Mouse (Mus musculus): ENCODE measurements around the gene Traf3.

The Traf3 gene

DNA sequence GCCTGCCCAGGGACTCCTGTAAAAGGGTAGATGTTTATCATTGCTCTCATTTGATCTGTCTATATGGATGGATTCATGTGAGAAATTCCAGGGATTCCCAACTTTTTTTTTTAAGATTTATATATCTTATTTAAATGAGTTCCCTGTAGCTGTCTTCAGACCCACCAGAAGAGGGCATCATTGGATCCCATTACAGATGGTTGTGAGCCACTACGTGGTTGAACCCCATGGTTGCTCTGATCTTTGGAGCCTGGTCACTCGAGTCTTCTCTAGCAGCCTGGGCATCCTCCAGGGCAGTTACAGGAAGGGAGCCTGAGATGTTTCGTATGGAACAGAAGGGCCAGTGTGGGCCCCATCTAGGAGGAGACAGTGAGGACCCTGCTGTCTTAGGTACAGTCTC, 82.9 kb downstream of the Traf3 start:
- DNase-seq (ENCODE audit: extremely low read depth, low read depth, low spot score), result no peak

DNA sequence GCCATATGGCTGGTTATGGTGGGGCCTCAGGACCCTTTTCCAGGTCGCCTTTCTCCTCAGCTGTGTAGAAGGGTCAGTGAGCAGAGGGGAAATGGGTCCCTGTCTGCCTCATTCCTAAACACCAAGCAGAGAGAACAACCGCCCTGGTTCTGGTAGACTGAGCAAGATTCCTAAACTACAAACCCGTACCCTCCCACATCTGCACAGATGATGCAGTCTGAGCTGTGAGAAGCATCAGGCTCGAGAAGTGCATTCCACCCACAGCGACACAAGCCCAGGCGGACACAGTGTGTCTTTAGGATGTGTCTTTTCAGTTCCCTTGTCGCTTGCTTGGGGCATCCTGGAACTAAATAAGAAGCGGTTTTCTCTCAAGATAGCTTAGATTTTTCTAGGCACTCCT, 83.9 kb downstream of the Traf3 start:
- DNase-seq (ENCODE audit: extremely low read depth, low read depth, low spot score), result no peak

DNA sequence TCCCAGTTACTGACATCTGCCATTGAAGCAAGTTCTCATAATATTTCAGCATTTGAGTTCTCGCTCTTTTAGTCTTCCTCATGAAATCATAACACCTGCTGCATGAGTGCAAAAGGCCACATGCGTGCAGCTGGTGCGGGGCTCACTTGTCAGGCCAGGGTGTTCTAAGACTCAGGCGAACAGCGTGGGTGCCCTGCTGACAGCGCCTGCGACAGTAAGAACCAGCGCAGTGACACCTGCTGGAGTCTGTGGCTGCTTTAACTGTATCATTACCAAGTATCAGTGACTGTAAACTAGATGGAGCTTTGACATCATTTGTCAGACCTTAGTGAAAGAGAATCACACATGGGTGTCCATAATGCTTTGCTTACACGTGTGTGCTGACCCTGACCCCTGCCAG, 85.1 kb downstream of the Traf3 start:
- DNase-seq (ENCODE audit: extremely low read depth, low read depth, low spot score), result no peak

DNA sequence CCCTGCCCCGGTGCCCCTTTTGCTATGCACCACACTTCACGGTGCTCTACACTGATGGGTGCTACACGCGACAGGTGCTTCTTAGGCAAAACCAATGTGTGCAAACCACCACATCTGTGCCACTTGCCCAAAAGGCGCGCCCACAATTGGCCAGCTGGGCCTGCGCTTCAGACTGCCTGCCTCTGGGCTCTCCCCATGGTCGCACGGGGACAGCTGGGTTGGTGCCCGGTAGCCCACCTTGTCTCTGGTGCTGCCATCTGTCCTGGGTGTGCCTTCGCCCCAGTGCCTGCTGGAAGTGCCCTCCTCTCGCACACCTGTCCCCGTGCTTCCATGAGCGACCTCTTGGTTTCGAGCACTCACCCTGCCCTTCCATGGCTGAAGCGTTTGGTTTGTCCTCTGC, 97.5 kb downstream of the Traf3 start:
- DNase-seq (ENCODE audit: extremely low read depth, low read depth, low spot score), result no peak

DNA sequence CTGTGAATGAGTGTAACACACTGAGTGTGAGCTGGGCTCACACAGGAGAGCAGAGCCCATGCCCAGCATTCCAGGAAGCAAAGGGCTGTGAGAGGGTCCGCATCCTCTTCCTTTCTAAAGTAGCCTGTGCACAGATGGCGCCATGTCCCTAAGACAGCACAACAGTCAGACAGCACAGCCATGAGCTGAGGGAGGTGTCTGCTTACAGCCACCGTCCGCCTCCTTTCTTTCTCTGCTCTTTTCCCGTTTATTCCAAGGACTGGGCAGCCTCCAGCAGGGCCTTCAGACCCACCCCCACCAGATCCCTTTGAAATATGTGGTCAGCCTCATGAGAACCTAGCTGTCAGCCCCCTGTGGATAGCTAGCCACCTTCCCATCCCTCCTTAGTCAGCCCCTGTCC, 99.0 kb downstream of the Traf3 start:
- DNase-seq (ENCODE audit: extremely low read depth, low read depth, low spot score), result no peak

DNA sequence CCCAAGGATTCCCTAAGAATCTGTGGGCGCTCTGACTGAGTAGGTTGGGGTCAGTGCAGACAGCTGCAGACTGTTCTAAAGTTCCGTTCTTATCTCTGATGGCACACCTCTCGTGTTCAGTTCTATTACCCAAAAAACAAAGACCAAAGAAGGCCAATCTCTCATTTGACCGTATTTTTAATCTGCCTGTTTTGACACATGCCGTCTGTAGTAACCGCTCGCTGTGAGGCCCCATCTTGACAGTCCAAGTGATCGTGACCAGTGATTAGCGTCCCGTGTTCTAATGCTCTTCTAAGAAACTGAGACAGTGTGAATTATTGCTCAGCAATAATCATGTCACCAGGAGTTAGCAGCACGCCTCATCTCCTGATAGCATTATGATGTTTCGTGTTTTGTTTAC, 100.4 kb downstream of the Traf3 start:
- no peak for DNase-seq (ENCODE audit: extremely low read depth, low read depth, low spot score)

DNA sequence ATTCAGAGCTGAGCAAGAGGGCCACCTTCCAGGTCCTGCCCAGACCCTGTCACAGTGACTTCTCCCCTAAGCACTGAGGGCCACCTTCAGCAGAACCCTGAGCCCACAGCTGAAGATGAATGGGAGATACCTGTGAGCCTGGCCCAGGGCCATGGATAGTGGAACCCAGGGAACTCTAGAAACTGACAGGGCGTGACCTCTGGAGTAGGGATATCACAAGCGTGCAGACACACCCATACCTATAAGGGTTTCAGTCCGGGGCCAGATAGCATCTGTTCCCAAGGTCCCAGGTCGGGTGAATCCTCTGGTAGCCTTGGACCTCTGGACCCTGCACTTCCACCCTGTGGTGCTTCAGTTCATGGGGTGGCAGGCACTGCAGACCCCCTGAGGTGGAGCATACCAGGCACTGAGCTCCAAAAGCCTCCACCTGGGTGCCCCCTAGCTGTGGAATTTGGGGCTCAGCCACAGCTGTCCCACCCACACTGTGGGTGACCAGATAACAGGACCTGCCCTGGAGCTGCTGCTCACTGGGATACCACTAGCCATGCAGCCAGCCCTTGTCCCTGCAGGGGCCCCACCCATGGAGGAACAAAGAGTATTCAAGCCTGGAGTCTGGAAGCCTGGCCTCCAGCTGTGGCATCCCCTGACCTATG, 101.6 kb downstream of the Traf3 start:
- no peak for DNase-seq (ENCODE audit: extremely low read depth, low read depth, low spot score)

DNA sequence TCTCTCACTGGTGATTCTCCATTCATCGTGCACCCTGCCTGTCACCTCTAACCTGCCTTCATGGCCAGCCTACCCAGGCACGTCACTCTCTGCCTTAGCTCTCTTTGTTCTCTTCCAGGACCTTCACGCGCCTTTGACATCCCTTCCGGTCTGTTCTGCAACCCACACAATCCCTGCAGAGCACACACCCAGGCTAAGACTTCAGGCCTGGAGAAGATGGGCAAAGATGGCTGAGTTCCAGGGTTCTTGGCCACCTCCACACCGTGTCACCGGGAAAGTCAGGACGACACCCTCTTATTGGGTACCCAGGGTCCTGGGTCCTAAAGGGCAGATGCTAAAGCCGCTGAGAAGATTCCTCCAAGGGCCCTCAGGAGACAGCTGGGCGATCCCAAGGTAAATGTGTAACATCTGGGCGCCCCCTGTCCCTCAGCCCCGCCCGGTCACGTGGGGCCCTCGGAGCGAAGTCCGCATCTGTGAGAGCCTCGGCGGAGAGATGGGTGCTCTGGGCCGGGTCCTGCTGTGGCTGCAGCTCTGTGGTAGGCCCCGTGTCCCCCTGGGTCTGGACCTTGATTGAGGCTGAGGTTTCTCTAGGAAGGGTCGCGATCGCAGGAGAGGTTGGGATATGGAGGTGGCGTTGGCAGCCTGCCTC, 104.6 kb downstream of the Traf3 start, which contains the start of gene Amn:
TSS of gene Amn (plus strand) at position 467 of the 649 bp plus-strand sequence.
- DNase-seq (ENCODE audit: extremely low read depth, low read depth, low spot score), result no peak

DNA sequence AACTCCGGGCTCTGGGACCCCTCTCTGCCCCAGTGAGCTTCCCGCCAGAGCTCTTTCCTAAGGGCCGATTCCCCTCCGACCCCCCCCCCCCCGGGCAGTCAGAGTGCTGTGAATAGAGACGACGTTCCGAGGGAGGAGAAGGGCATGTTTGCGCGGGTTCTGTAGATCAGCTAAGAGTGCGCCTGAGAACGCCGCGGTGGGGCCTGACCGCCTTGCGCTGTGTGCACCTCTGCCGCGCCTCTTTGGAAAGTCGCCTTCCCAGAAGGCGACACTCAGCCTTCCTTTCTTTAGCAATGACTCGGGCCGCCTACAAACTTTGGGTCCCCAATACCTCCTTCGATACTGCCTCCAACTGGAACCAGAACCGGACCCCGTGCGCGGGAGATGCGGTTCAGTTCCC, 105.2 kb downstream of the Traf3 start:
- no peak for DNase-seq (ENCODE audit: extremely low read depth, low read depth, low spot score)

DNA sequence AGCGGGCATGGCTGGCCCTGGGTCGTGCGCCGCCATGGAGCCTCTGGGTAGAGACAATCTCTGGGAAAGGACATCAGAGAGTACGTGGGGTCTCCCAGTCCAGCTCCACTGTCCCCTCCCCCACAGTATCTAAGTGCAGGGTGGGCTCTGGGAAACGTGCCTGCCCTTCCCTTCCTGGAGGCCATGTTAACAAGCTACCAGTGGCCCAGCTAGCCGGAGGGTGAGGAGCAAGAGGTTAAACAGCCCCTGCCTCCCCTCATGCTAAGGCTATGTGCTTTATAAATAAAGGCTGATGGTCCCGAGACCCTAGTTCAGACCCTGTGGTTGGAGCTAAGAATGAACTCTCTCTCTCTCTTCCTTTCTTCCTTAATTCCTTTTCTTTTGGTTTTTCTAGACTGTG, 105.8 kb downstream of the Traf3 start:
- no peak for DNase-seq (ENCODE audit: extremely low read depth, low read depth, low spot score)

DNA sequence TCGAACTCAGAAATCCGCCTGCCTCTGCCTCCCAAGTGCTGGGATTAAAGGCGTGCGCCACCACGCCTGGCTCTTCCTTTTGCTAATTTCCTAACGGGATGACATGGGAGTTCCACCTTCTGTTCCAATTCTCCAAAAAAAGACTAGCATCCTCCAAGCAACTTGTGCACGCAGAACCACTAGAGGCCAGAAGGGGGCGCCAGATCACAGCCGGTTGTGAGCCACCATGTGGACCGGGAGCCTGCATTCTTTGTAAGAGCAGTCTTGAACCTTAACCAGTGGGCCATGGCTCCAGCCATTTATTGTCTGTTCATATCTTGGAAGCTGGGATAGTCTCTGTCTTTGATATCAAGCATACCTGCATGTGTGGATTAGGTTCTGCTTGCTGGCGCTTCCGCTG, 106.2 kb downstream of the Traf3 start:
- DNase-seq (ENCODE audit: extremely low read depth, low read depth, low spot score), result no peak

DNA sequence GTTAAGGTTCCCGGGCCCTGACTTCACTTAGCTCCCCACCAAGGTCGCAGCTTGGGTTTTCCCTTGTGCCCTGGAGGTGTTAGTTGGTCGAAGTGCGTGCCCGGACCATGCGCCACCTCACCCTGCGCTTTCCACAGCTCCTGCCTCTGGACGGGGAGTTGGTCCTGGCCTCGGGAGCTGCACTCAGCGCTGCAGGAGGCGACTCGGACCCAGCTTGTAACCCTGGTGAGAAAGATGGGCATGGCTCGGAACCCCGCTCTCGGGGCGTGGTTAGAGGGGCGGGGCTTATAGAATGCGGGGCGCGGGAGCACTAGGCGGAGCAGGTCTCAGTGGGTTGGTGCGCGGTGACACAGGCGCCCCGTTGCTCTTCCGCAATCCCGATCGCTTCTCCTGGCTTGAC, 107.8 kb downstream of the Traf3 start:
- DNase-seq (ENCODE audit: extremely low read depth, low read depth, low spot score), result no peak

DNA sequence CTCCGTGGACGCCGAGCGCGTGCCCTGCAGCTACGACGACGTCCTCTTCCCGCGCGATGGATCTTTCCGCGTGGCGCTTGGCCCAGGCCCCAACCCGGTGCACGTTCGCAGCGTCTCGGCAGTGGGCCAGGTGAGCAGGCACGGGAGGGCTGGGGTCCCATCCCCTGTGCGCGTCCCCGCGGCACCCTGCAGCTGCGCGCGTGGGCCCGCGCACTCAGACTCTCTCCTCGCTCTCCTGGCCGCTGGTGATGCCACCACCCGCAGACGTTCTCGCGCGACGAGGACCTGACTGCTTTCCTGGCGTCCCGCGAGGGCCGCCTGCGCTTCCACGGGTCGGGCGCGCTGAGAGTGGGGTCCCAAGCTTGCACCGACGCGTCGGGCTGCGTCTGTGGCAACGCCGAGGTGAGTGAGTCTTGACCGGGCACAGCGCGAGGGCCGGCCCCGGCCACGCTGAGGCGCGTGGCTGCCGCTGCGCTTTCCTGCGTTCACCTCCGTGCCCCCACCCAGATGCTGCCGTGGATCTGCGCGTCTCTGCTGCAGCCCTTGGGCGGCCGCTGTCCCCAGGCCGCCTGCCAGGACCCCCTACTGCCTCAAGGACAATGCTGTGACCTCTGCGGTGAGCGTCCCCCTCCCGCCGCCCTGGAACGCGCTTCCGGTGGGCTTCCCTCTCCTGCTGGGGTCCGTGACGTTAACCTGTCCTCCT, 108.4 kb downstream of the Traf3 start:
- no peak for DNase-seq (ENCODE audit: extremely low read depth, low read depth, low spot score)

DNA sequence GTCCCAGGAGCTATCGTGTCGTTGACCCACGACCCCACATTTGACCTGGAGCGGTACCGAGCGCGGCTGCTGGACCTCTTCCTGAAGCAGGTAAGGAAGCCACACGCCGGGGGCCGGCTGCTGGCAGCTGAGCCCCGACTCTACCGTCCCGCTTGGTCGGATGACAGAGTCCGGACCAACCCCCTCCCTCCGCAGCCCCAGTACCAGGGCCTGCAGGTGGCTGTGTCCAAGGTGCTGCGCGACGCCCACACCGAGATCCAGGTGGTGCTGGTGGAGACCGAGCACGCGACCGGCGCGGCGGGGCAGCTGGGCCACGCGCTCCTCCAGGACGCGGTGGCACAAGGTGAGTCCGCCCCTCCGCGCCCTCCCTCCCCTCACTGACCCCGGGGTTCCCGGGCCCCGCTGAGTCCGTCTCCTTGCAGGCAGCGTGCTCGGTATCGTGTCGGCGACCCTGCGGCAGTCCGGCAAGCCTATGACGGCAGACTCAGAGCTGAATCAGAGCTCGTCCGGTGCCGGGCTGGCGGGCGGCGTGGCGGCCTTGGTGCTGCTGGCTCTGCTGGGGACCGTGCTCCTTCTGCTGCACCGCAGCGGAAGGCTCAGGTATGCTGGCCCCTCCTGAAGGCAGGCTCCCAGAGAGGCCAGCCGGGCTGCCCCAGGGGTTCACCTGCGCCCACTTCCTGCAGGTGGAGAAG, 109.1 kb downstream of the Traf3 start:
- DNase-seq (ENCODE audit: extremely low read depth, low read depth, low spot score), result no peak

DNA sequence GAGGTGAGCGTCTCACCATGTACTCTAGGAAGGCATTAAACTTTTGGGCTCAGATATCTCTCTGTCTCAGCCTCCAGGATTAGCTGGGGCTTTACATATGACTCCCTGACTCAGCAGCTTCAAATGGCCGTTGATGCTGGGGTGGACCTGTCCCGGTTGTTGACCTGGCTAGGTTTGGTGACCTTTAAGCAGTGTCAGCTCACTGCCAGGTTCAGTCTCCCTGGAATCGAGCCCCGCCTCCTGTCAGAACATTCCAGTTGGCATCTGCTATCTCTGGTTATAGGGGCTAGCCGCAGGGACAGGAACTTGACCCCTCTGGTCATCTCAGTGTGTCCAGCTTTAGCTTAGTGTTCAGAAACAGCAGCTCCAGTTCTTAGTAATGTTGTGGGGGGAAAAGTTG, 110.2 kb downstream of the Traf3 start:
- no peak for DNase-seq (ENCODE audit: extremely low read depth, low read depth, low spot score)

DNA sequence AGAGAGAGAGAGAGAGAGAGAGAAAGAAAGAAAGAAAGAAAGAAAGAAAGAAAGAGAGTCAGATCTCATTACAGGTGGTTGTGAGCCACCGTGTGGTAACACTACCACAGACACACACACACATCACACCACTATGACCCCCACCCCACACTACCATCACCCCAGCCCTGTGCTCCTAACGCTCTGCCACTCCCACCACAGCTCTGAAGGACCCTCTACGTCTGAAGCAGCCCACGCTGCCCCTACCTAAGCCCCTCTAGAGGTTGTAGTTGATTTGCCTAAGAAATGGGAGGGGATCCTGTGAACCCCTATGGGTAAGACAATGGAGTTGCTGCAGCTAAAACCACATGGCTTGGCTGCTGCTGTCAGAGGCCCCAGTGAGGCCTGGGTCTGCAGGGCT, 117.4 kb downstream of the Traf3 start:
- no peak for DNase-seq (ENCODE audit: extremely low read depth, low read depth, low spot score)

DNA sequence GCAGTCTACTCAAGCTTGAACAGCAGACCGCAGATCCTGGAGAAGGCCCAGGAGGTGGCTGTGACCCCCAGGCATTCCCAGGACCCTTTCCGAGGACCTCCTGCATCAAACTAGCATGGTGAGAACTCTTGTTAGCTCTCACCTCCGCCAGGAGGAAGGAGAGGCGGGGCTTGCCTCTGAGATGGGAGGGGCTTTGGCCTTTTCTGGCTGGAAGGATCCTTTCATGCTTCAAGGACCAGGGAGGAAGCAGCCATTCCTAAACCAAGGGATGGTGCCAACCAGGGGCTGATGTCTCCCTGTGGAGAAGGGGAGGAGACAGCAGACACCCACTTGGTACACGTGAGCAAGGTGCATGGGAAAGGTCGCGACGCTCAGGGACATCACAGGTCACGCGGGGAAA, 118.4 kb downstream of the Traf3 start:
- DNase-seq (ENCODE audit: extremely low read depth, low read depth, low spot score), result no peak

DNA sequence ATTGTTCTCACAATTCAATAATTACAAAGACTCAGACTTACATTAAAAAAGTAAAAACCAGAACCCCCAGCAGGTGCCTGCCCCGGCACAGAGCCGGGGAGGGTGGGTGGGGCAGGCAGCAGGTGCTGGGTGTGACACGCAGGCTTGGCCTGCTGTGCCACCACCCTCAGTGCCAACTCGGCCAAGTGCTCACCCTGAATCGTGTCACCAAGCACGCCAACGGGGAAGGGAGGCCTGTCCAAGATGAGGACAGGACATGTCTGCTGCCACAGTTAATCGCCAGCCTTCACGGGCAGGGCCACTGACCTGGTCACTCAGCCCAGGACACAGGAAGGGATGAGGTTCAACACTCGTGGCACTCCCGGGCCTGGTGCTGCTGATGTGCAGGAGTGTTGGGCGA, 126.9 kb downstream of the Traf3 start:
- no peak for DNase-seq (ENCODE audit: extremely low read depth, low read depth, low spot score)

DNA sequence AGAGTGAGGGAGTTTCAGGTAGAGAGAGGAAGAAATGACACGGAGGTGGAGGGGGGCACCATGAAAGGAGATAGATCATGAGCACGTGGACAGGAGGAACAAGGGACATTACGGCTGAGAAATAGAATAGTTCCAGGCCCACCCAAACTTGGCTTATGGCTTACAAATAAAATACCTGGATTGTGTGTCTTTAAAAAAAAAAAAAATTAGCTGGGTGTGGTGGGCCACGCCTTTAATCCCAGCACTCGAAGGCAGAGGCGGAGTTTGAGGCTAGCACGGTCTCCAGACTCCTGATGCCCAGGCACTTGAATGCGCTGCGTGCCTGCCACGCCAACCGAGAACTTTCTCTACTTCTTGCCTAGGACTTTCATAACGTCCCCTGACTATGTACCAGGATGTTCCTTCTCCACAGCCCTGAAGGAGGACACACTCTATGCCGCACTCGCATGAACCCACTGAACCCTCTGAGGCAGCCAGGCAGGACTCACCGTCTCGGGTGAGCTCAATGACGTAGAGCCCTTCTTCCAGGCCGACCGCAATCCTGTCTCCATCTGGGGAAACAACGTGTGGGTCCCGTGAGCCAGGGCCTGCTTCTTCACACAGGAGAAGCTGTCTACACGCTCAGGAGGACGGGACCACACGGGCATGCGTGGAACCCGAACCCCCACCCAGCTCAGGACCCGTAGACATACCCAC, 135.3 kb downstream of the Traf3 start:
- no peak for DNase-seq (ENCODE audit: extremely low read depth, low read depth, low spot score)

DNA sequence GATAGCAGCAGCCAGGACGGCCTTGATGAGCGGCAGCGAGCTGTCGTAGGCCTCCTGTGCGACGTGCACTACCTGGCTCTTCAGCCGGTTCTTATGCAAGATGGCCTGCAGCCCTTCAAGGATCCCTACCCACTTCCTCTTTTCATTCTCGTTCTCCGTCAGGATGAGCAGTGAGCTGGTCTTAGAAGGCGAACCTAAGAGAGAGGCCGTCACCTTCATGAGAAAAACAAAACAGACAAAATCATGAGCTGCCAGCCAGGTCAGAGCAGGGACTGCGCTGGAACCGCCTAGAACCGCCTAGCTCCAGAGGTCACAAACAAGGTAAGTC, 135.8 kb downstream of the Traf3 start:
- DNase-seq (ENCODE audit: extremely low read depth, low read depth, low spot score), result no peak

DNA sequence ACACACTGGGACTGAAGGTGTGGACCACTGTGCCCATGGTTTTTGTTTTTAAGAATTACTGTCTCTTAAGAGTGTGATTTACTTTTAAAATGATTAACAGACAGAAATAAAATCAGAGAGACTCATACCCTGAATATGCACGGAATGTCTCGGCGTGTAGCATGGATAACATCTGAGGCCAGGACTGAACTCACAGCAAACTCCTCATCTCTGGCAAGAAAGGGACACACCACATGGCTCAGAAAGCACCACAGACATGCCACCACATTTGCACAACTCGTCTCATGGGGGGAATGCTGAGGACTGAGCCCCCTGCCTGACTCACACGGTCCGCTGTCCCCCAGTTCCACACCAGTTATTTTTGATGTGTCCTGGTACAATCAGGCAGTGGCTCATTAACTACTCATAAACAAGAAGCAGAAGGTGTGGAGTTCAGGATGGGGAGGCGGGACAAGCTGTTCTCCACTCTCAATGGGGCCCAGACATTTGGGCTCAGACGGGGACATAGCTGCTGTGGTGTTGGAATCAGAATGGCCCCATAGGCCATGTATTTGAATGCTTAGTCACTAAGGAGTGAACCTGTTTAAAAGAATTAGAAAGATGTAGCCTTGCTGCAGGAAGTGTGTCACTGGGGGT, 137.7 kb downstream of the Traf3 start:
- DNase-seq (ENCODE audit: extremely low read depth, low read depth, low spot score), result no peak
